Mouse (Mus musculus) monocyte, adult 2 months (primary cell): ENCODE results near the gene Fbxw19.
"Not testable (repeated sequence)": the region's sequence is repeated elsewhere in the genome, so short reads cannot be mapped to it uniquely, and the experiment has no call there.

ENCODE experiments used
- DNase-seq, 2 experiments: peaks; one replicate each; pipeline ENCODE4 v3.0.0; 2022; ENCODE audit warnings: low spot score in 2 of 2, low read depth in 1 of 2

Fbxw19 gene

GRCm38 (mm10) chr9:109495775-109496174 is at the start of gene Fbxw19:
Gene Fbxw19, minus strand, starts transcription at chr9:109495875.
- DNase-seq, result not testable (repeated sequence)

DNA sequence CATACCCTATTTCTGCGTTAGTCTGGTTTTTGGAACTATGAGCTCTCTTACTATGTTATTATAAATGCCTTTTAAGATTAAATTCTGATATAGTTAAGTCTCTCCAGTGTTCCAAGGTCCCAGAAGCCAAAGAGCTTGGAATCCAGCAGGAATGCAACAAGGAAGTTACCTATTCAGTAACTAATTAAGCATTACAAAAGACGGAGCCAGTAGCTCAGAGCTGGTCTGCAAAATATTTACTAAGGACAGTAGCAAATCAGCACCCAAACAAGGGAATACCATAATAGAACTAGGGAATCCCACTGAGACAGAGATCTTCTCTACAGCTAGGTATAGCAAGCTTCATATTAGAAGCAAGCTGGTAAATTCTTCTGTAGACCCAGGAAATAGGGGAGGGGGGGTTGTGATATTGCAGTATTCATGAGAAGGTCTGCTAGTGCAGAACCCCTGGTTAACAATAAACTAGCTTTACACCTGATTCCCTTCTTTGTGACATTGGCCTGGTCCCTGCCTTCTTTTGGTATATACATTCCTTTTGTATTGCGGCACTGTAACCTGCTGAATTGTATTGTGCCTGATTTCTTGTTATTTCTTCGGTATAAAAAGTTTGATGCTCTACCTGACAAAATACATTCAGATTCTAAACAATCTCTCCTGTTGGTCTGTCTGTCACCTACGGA is 27.9 kb upstream of the Fbxw19 start:
- DNase-seq, result no peak

GRCm38 (mm10) chr9:109449040-109449439 is 46.6 kb downstream of the Fbxw19 start, which contains the start of gene Fbxw16:
Gene Fbxw16, minus strand, starts transcription at chr9:109449140.
- DNase-seq, result no peak

DNA sequence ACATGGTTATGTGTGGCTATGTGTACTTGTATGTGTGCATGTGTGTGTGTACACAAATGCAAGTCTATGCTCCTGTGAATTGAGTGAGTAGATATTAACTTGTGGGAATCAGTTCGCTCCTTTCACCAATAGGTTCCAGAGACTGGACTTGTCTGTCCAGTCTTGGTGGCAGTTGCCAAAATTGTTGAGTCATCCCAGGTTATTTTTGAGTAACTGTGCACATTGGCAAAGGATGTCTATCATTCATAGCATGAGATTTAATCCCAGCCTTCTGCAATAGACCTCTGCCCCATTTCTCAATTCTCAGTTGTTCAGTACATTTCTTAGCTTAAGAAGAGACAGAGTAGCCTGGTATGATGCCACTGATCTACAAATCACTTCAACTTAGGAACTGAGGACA is 62.7 kb downstream of the Fbxw19 start:
- no peak for DNase-seq
